ENCODE assay signal across 10 mouse cellular contexts in the genomic region with DNA sequence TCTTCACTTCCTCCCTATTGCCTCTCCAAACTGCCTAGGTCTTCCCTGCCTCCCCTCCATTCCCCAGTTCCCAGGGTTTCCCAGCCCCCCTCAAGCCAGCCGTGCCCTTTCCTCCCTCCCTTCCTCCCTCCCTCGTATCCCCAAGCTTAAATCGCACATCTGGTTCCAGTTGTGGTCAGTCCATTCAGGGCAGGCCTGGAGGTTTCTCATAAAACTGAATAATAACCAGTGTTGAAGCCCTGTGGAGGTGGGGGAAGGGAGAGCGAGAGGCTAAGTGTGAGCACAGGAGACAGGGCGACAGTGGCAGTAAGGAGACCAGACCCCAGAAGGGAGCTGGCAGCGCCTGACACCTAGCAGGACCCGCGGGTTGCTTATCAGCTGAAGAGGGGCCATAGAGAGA.
DNase-seq lines count a peak whose midpoint lies in the region; ATAC-seq lines count a peak whose summit lies in the region.
"Had no signal": no experiment of that assay in that cellular context is flagged by ENCODE, and none has a peak within 500 bp of the region (broad histone marks: within the 10 kb centered on the region; RNA-seq: fewer than 3 reads in every experiment).

No protein-coding gene starts in this region.

- H3K27ac ChIP-seq in heart, embryonic 15.5 days: peak overlapping the region; percentile 75
- H3K27ac ChIP-seq in limb, embryonic 15.5 days: peak overlapping the region; percentile 64

- peaks cover 94% of the 10 kb centered on the region for H3K4me1 ChIP-seq in heart, embryonic 15.5 days (replicated peaks)
- peaks cover 57% of the 10 kb centered on the region for H3K4me1 ChIP-seq in limb, embryonic 15.5 days

- DNase-seq in kidney, adult 11 months: peak; percentile 42
- no peak for DNase-seq in kidney, adult 8-10 months
- DNase-seq in embryo, embryonic 11 days: peak; percentile 84
- DNase-seq in thymus, postnatal 0 days (ENCODE audit: low spot score): no peak
- DNase-seq in layer of hippocampus, postnatal 25 days (ENCODE audit: extremely low spot score in 1 of 2, low spot score in 1 of 2): no peak
- DNase-seq in left cerebral cortex, adult 18-20 months (ENCODE audit: low spot score in 2 of 2): no peak

- H3K4me3 ChIP-seq in heart, embryonic 15.5 days: no peak overlapping the region
- no peak overlapping the region for H3K4me3 ChIP-seq in limb, embryonic 15.5 days

- H3K9me3 ChIP-seq in heart, embryonic 15.5 days (replicated peaks): no peaks in the 10 kb centered on the region
- no peaks in the 10 kb centered on the region for H3K9me3 ChIP-seq in limb, embryonic 15.5 days
- H3K9me3 ChIP-seq: G1E had no signal

- ATAC-seq in heart, embryonic 15.5 days (replicated peaks; ENCODE audit: insufficient number of reproducible peaks, insufficient read depth, low FRiP score, low read depth): no peak
- peak; percentile 43; the same call in 1 of the 2 replicates for ATAC-seq in limb, embryonic 15.5 days (ENCODE audit: insufficient number of reproducible peaks, low FRiP score, low TSS enrichment, low read depth)
- ATAC-seq: forebrain, embryonic 14.5 days had no signal

- H3K36me3 ChIP-seq in heart, embryonic 15.5 days: no peaks in the 10 kb centered on the region
- H3K36me3 ChIP-seq in limb, embryonic 15.5 days: no peaks in the 10 kb centered on the region
- H3K36me3 ChIP-seq: G1E had no signal

- 13% methylated on average over 8 of the region's 8 CpGs for WGBS in heart, embryonic 15.5 days
- WGBS in limb, embryonic 15.5 days: 10% methylated on average over 8 of the region's 8 CpGs

- H3K9ac ChIP-seq in heart, embryonic 15.5 days: no peak overlapping the region
- H3K9ac ChIP-seq in limb, embryonic 15.5 days: peak overlapping the region; percentile 4; the same call in 1 of the 2 replicates

- H3K4me2 ChIP-seq in heart, embryonic 15.5 days: peak overlapping the region; percentile 38
- peak overlapping the region; percentile 19 for H3K4me2 ChIP-seq in limb, embryonic 15.5 days

- H3K27me3 ChIP-seq in heart, embryonic 15.5 days: no peaks in the 10 kb centered on the region
- no peaks in the 10 kb centered on the region for H3K27me3 ChIP-seq in limb, embryonic 15.5 days

Comparison
In these comparisons a context has a peak if more than half of its experiments do, and no peak if none do; other contexts are left out.
1. DNase-seq: peak in kidney, adult 11 months (single experiment) and embryo, embryonic 11 days (single experiment); none in kidney, adult 8-10 months (0 of 2), thymus, postnatal 0 days (single experiment), layer of hippocampus, postnatal 25 days (0 of 2) and left cerebral cortex, adult 18-20 months (0 of 2).